Mouse (Mus musculus): ENCODE results near the gene Pml. TPM values are rescaled to one million over a fixed set of nuclear protein-coding genes. Genes with fewer than 3 reads are reported as not detected.

Gene Pml
- polyA plus RNA-seq, 1 experiment, result 28.7 TPM

- TF ChIP-seq FLI1 (IDR thresholded peaks at IDR 0.05; ENCODE audit: low read length), result no peak
- no peak for TF ChIP-seq GATA1 (IDR thresholded peaks at IDR 0.05; ENCODE audit: borderline replicate concordance, low read length)
- H3K27me3 ChIP-seq (replicated peaks), result peaks cover 7% of the 10 kb centered on the region
- H3K4me1 ChIP-seq, result peaks cover 11% of the 10 kb centered on the region
- peaks cover 81% of the 10 kb centered on the region for H3K36me3 ChIP-seq (replicated peaks; ENCODE audit: low read length)
- H3K4me3 ChIP-seq (replicated peaks), result no peak overlapping the region
- no peaks in the 10 kb centered on the region for H3K9me3 ChIP-seq
Observed at GRCm38 (mm10) chr9:58220218-58220903, 29.2 kb downstream of the Pml start.

GRCm38 (mm10) chr9:58218539-58218938 is 31.0 kb downstream of the Pml start:
- H3K36me3 ChIP-seq (replicated peaks; ENCODE audit: low read length), result peaks cover 63% of the 10 kb centered on the region
- H3K9me3 ChIP-seq, result no peaks in the 10 kb centered on the region
- H3K4me1 ChIP-seq, result peaks cover 24% of the 10 kb centered on the region
- TF ChIP-seq GATA1 (IDR thresholded peaks at IDR 0.05; ENCODE audit: borderline replicate concordance, low read length), result no peak
- TF ChIP-seq FLI1 (IDR thresholded peaks at IDR 0.05; ENCODE audit: low read length), result no peak
- peaks cover 13% of the 10 kb centered on the region for H3K27me3 ChIP-seq (replicated peaks)
- H3K4me3 ChIP-seq (replicated peaks), result no peak overlapping the region

- TF ChIP-seq GATA1 (IDR thresholded peaks at IDR 0.05; ENCODE audit: borderline replicate concordance, low read length) (no peak), FLI1 (IDR thresholded peaks at IDR 0.05; ENCODE audit: low read length) (no peak)
- Histone ChIP-seq H3K4me1 (peaks cover 35% of the 10 kb centered on the region), H3K27me3 (replicated peaks) (peaks cover 31% of the 10 kb centered on the region), H3K4me3 (replicated peaks) (no peak overlapping the region), H3K36me3 (replicated peaks; ENCODE audit: low read length) (peaks cover 42% of the 10 kb centered on the region), H3K9me3 (no peaks in the 10 kb centered on the region)
Observed at GRCm38 (mm10) chr9:58216402-58216801, 33.2 kb downstream of the Pml start.

GRCm38 (mm10) chr9:58214519-58215180 is 34.9 kb downstream of the Pml start:
- Histone ChIP-seq H3K4me1 (peaks cover 51% of the 10 kb centered on the region), H3K27me3 (replicated peaks) (peaks cover 35% of the 10 kb centered on the region), H3K36me3 (replicated peaks; ENCODE audit: low read length) (peaks cover 24% of the 10 kb centered on the region), H3K9me3 (no peaks in the 10 kb centered on the region), H3K4me3 (replicated peaks) (no peak overlapping the region)
- TF ChIP-seq FLI1 (IDR thresholded peaks at IDR 0.05; ENCODE audit: low read length) (no peak), GATA1 (IDR thresholded peaks at IDR 0.05; ENCODE audit: borderline replicate concordance, low read length) (no peak)

- no peak for TF ChIP-seq FLI1 (IDR thresholded peaks at IDR 0.05; ENCODE audit: low read length)
- no peak for TF ChIP-seq GATA1 (IDR thresholded peaks at IDR 0.05; ENCODE audit: borderline replicate concordance, low read length)
- peaks cover 55% of the 10 kb centered on the region for H3K4me1 ChIP-seq
- no peak overlapping the region for H3K4me3 ChIP-seq (replicated peaks)
- H3K36me3 ChIP-seq (replicated peaks; ENCODE audit: low read length), result peaks cover 16% of the 10 kb centered on the region
- peaks cover 36% of the 10 kb centered on the region for H3K27me3 ChIP-seq (replicated peaks)
- H3K9me3 ChIP-seq, result no peaks in the 10 kb centered on the region
Observed at GRCm38 (mm10) chr9:58213865-58214264, 35.7 kb downstream of the Pml start.

- Histone ChIP-seq H3K27me3 (replicated peaks) (peaks cover 36% of the 10 kb centered on the region), H3K9me3 (no peaks in the 10 kb centered on the region), H3K36me3 (replicated peaks; ENCODE audit: low read length) (peaks cover 11% of the 10 kb centered on the region), H3K4me1 (peaks cover 55% of the 10 kb centered on the region), H3K4me3 (replicated peaks) (no peak overlapping the region)
- no peak for TF ChIP-seq GATA1 (IDR thresholded peaks at IDR 0.05; ENCODE audit: borderline replicate concordance, low read length)
- TF ChIP-seq FLI1 (IDR thresholded peaks at IDR 0.05; ENCODE audit: low read length), result no peak
Observed at GRCm38 (mm10) chr9:58213377-58213776, 36.2 kb downstream of the Pml start.

- Histone ChIP-seq H3K4me1 (peaks cover 54% of the 10 kb centered on the region), H3K4me3 (replicated peaks) (no peak overlapping the region), H3K36me3 (replicated peaks; ENCODE audit: low read length) (no peaks in the 10 kb centered on the region), H3K27me3 (replicated peaks) (peaks cover 52% of the 10 kb centered on the region), H3K9me3 (no peaks in the 10 kb centered on the region)
- TF ChIP-seq FLI1 (IDR thresholded peaks at IDR 0.05; ENCODE audit: low read length) (no peak), GATA1 (IDR thresholded peaks at IDR 0.05; ENCODE audit: borderline replicate concordance, low read length) (no peak)
Observed at GRCm38 (mm10) chr9:58210304-58210627, 39.3 kb downstream of the Pml start.

GRCm38 (mm10) chr9:58209462-58210303 is 39.9 kb downstream of the Pml start:
- H3K9me3 ChIP-seq, result no peaks in the 10 kb centered on the region
- H3K4me1 ChIP-seq, result peaks cover 52% of the 10 kb centered on the region
- H3K4me3 ChIP-seq (replicated peaks), result no peak overlapping the region
- peaks cover 58% of the 10 kb centered on the region for H3K27me3 ChIP-seq (replicated peaks)
- TF ChIP-seq FLI1 (IDR thresholded peaks at IDR 0.05; ENCODE audit: low read length), result no peak
- no peak for TF ChIP-seq GATA1 (IDR thresholded peaks at IDR 0.05; ENCODE audit: borderline replicate concordance, low read length)
- H3K36me3 ChIP-seq (replicated peaks; ENCODE audit: low read length), result no peaks in the 10 kb centered on the region

GRCm38 (mm10) chr9:58206013-58206412 is 43.6 kb downstream of the Pml start:
- Histone ChIP-seq H3K27me3 (replicated peaks) (peaks cover 72% of the 10 kb centered on the region), H3K4me1 (peaks cover 43% of the 10 kb centered on the region), H3K9me3 (no peaks in the 10 kb centered on the region), H3K36me3 (replicated peaks; ENCODE audit: low read length) (no peaks in the 10 kb centered on the region), H3K4me3 (replicated peaks) (no peak overlapping the region)
- TF ChIP-seq FLI1 (IDR thresholded peaks at IDR 0.05; ENCODE audit: low read length), result no peak
- no peak for TF ChIP-seq GATA1 (IDR thresholded peaks at IDR 0.05; ENCODE audit: borderline replicate concordance, low read length)
